Mouse (Mus musculus): Measurements from ENCODE around the gene Gm26602.

- TF ChIP-seq FLI1 (IDR thresholded peaks at IDR 0.05; ENCODE audit: low read length): no peak
- TF ChIP-seq GATA1 (IDR thresholded peaks at IDR 0.05; ENCODE audit: borderline replicate concordance, low read length): no peak
Measured at GRCm38 (mm10) chr10:79936911-79937441, 26.3 kb downstream of the Gm26602 start.

All from megakaryocyte, embryonic 14.5 days (primary cell).